8 mouse cellular contexts compared by ENCODE assay signal in genomic region chr14:61294738-61295079, GRCm38 (mm10). TPM values are rescaled to one million over a fixed set of nuclear protein-coding genes. Genes with fewer than 3 reads are reported as not detected.
DNase-seq lines count a peak whose midpoint lies in the region; ATAC-seq and TF ChIP-seq lines count a peak whose summit lies in the region.

No protein-coding gene starts in this region.

- DNase-seq in CH12.LX (ENCODE audit: extremely low read depth) (peak; percentile 74), Patski (ENCODE audit: low read depth, low spot score) (peak; percentile 22)
- DNase-seq in cerebellum, postnatal 14 days, result peak; percentile 73 to 85
- peak; percentile 46 for DNase-seq in gastrocnemius, postnatal 14 days
- DNase-seq in liver, embryonic 14.5 days (ENCODE audit: low read depth in 3 of 3, low spot score in 3 of 3), result peak; percentile 22 to 33 (median 31)
- DNase-seq in retina, embryonic 14.5 days (ENCODE audit: low spot score), result peak; percentile 74
- DNase-seq in urinary bladder, postnatal 10 days (ENCODE audit: low spot score), result no peak

- H3K36me3 ChIP-seq in CH12.LX (replicated peaks in 1 of 2; ENCODE audit: control insufficient read depth in 1 of 2, insufficient read depth in 1 of 2, low read length in 1 of 2), result no peaks in the 10 kb centered on the region
- H3K36me3 ChIP-seq in kidney, embryonic 16.5 days (ENCODE audit: insufficient read depth, low read length), result no peaks in the 10 kb centered on the region
- no peaks in the 10 kb centered on the region for H3K36me3 ChIP-seq in liver, embryonic 14.5 days (replicated peaks; ENCODE audit: control insufficient read depth, insufficient read depth, low read depth)

- H3K4me3 ChIP-seq in CH12.LX (replicated peaks in 1 of 3; ENCODE audit: low read depth in 2 of 3, low read length in 2 of 3, poor library complexity in 1 of 3), result no peak overlapping the region
- no peak overlapping the region for H3K4me3 ChIP-seq in kidney, embryonic 16.5 days (ENCODE audit: low read length)
- no peak overlapping the region; a peak in 1 of 4 replicates for H3K4me3 ChIP-seq in liver, embryonic 14.5 days (ENCODE audit: insufficient read depth in 1 of 2, low read depth in 2 of 2, low read length in 2 of 2)

- intact Hi-C loops in gastrocnemius, postnatal 14 days (cut with DNase I; ENCODE audit: low total_unique reads), result loop anchor here (2.0 to 5.0 kb wide), 2 partner anchors 52 to 494 kb away; no protein-coding TSS in a partner anchor

- no peaks in the 10 kb centered on the region for H3K9me3 ChIP-seq in CH12.LX (replicated peaks; ENCODE audit: low read length)
- no peaks in the 10 kb centered on the region for H3K9me3 ChIP-seq in kidney, embryonic 16.5 days (ENCODE audit: low read length)
- no peaks in the 10 kb centered on the region for H3K9me3 ChIP-seq in liver, embryonic 14.5 days (ENCODE audit: control insufficient read depth, low read length)

- TF ChIP-seq EP300 in CH12.LX (IDR thresholded peaks at IDR 0.05; ENCODE audit: low read length), result no peak
- TF ChIP-seq EP300 in liver, embryonic 14.5 days (IDR thresholded peaks at IDR 0.05; ENCODE audit: low read depth), result no peak

- dilution Hi-C loops in CH12.LX (cut with MboI; ENCODE audit: extremely low pct_ligation_motif_present, extremely low pct_unique_long_range_greater_than_20kb, low sequenced_read_pairs), result no loop called here

- no peak overlapping the region for H3K27ac ChIP-seq in CH12.LX (ENCODE audit: insufficient read depth, low read depth)
- no peak overlapping the region for H3K27ac ChIP-seq in kidney, embryonic 16.5 days (ENCODE audit: low read length)
- no peak overlapping the region for H3K27ac ChIP-seq in liver, embryonic 14.5 days

- peak; percentile 74 for ATAC-seq in Patski
- ATAC-seq in kidney, embryonic 16.5 days (ENCODE audit: low FRiP score, low TSS enrichment), result no peak
- ATAC-seq in liver, embryonic 14.5 days (ENCODE audit: insufficient read depth), result no peak

- CTCF ChIA-PET in Patski (lab: Charles Lee), result interaction anchor here (0.8 to 2.6 kb wide), 29 partner anchors 9 to 496 kb away, joined by 3 to 28 read pairs (median 5); partner anchors contain the start of gene Sgcg

- H3K4me1 ChIP-seq in CH12.LX (ENCODE audit: control insufficient read depth in 1 of 2, insufficient read depth in 2 of 2), result peaks cover under 1 to 16% of the 10 kb centered on the region in 2 experiments
- H3K4me1 ChIP-seq in kidney, embryonic 16.5 days (ENCODE audit: insufficient read depth, low read length), result no peaks in the 10 kb centered on the region
- no peaks in the 10 kb centered on the region for H3K4me1 ChIP-seq in liver, embryonic 14.5 days (replicated peaks; ENCODE audit: control insufficient read depth in 2 of 2, insufficient read depth in 2 of 2, low read length in 1 of 2)

- POLR2A ChIA-PET in Patski (lab: Charles Lee), result no interaction called here

- no peaks in the 10 kb centered on the region for H3K27me3 ChIP-seq in CH12.LX (replicated peaks)
- peaks cover 3% of the 10 kb centered on the region for H3K27me3 ChIP-seq in Patski
- no peaks in the 10 kb centered on the region for H3K27me3 ChIP-seq in kidney, embryonic 16.5 days (ENCODE audit: insufficient read depth, low read length)
- no peaks in the 10 kb centered on the region for H3K27me3 ChIP-seq in liver, embryonic 14.5 days (ENCODE audit: control insufficient read depth, insufficient read depth, low read length)

- H3K79me2 ChIP-seq in CH12.LX (replicated peaks; ENCODE audit: control insufficient read depth, extremely low read depth, insufficient read depth, poor library complexity, severe bottlenecking), result no peaks in the 10 kb centered on the region

- in situ Hi-C loops in CH12.LX (cut with MboI; ENCODE audit: low pct_ligation_motif_present, low pct_unique_long_range_greater_than_20kb, low sequenced_read_pairs) (loop anchor here (10.0 kb wide), 1 partner anchor 500 kb away; no protein-coding TSS in a partner anchor), Patski (cut with MboI; ENCODE audit: low pct_unique_long_range_greater_than_20kb) (loop anchor here (5.0 kb wide), 1 partner anchor 497 kb away; no protein-coding TSS in a partner anchor)

- peak; percentile 60 for TF ChIP-seq RAD21 in CH12.LX (IDR thresholded peaks at IDR 0.05; ENCODE audit: low read depth, low read length)

- H3K9ac ChIP-seq in CH12.LX (ENCODE audit: insufficient read depth, low read depth), result no peak overlapping the region
- H3K9ac ChIP-seq in kidney, embryonic 16.5 days (replicated peaks; ENCODE audit: low read length), result no peak overlapping the region
- no peak overlapping the region for H3K9ac ChIP-seq in liver, embryonic 14.5 days (replicated peaks)

- no peak for TF ChIP-seq POLR2A in CH12.LX (IDR thresholded peaks at IDR 0.05; ENCODE audit: low read depth, low read length)

- H3K4me2 ChIP-seq in CH12.LX (ENCODE audit: insufficient read depth, low read depth, poor library complexity, severe bottlenecking), result peak overlapping the region; percentile 65
- peak overlapping the region; percentile 10; the same call in 1 of the 2 replicates for H3K4me2 ChIP-seq in kidney, embryonic 16.5 days (replicated peaks; ENCODE audit: low read depth, low read length)
- peak overlapping the region; percentile 40 for H3K4me2 ChIP-seq in liver, embryonic 14.5 days (ENCODE audit: low read depth)

- 22% methylated on average over 6 of the region's 6 CpGs for WGBS in kidney, embryonic 16.5 days
- 14% methylated on average over 6 of the region's 6 CpGs for WGBS in liver, embryonic 14.5 days (ENCODE audit: insufficient replicate concordance)

- TF ChIP-seq CTCF in CH12.LX (conservative IDR thresholded peaks at IDR 0.05 in 1 of 2, IDR thresholded peaks at IDR 0.05 in 1 of 2; ENCODE audit: low read depth in 2 of 2, low read length in 2 of 2) (peak; percentile 26 to 70), Patski (IDR thresholded peaks at IDR 0.05) (peak; percentile 29)
- TF ChIP-seq CTCF in liver, embryonic 14.5 days (IDR thresholded peaks at IDR 0.05; ENCODE audit: low read depth), result peak; percentile 1; the same call in 1 of the 2 replicates

TF ChIP-seq in CH12.LX, 34 proteins besides CTCF, POLR2A, EP300 and RAD21:
- TF ChIP-seq SMC3 (IDR thresholded peaks at IDR 0.05; ENCODE audit: low read depth, low read length), result peak; percentile 39
- TF ChIP-seq ZNF384 (IDR thresholded peaks at IDR 0.05; ENCODE audit: low read depth, low read length), result peak; percentile 47; the same call in 1 of the 2 replicates
- TF ChIP-seq NELFE (IDR thresholded peaks at IDR 0.05; ENCODE audit: low read depth, low read length), result 0 out of 2 replicates have a peak, but pooled peaks have one; percentile 31
- no peak for TF ChIP-seq MAFK (IDR thresholded peaks at IDR 0.05; ENCODE audit: insufficient replicate concordance, low read length)

RNA-seq across cellular contexts. Expression of gene Arl11, which starts 14.8 kb away (rescaled TPM):
- total RNA-seq in CH12.LX (2012; rRNA removed), result 0.71 and 1.1 TPM in 2 replicates
- total RNA-seq in CH12.LX (2014; rRNA removed), result 10.9 and 11.7 TPM in 2 replicates
- 11.4 and 12.2 TPM in 2 replicates for polyA plus RNA-seq in CH12.LX (2012; ENCODE audit: insufficient read length, low read depth)
- not detected for polyA plus RNA-seq in Patski (2021)
- under 1 TPM; 0.49 to 0.80 TPM for total RNA-seq in gastrocnemius, postnatal 14 days (2021)
- polyA plus RNA-seq in kidney, embryonic 16.5 days (2015; fragmentation: Nextera tagmentation; extraction: Ambion mirVana), result 0.80 and 1.2 TPM in 2 replicates
- 1.1 and 1.6 TPM in 2 replicates for polyA plus RNA-seq in liver, embryonic 14.5 days (2012; rRNA removed)
- polyA plus RNA-seq in liver, embryonic 14.5 days (2014; fragmentation: Nextera tagmentation; extraction: Ambion mirVana), result 1.4 and 1.8 TPM in 2 replicates

RNA-seq across cellular contexts. Expression of gene Sgcg, which starts 36.4 kb away (rescaled TPM):
- total RNA-seq in CH12.LX (2012; rRNA removed) (not detected in 2 replicates), CH12.LX (2014; rRNA removed) (not detected in 2 replicates)
- polyA plus RNA-seq in CH12.LX (2012; ENCODE audit: insufficient read length, low read depth) (not detected in 2 replicates), Patski (2021) (not detected)
- 100 to 1,000 TPM; 158 to 177 TPM for total RNA-seq in gastrocnemius, postnatal 14 days (2021)
- polyA plus RNA-seq in kidney, embryonic 16.5 days (2015; fragmentation: Nextera tagmentation; extraction: Ambion mirVana), result 0.67 and 1.4 TPM in 2 replicates
- polyA plus RNA-seq in liver, embryonic 14.5 days (2012; rRNA removed), result 0.02 and 0.03 TPM in 2 replicates
- 0.05 TPM in 1 of 2 replicates, not detected in the other for polyA plus RNA-seq in liver, embryonic 14.5 days (2014; fragmentation: Nextera tagmentation; extraction: Ambion mirVana)

Comparison
In these comparisons a context has a peak if more than half of its experiments do, and no peak if none do; other contexts are left out.
1. H3K4me2 ChIP-seq: peak in every context shown above with its lines; median percentile 65 in CH12.LX; 40 in liver, embryonic 14.5 days; 10 in kidney, embryonic 16.5 days.